Mouse (Mus musculus) NIH3T3 (cell line): ENCODE measurements around the gene Rassf6.

Experiments used
- DNase-seq: peaks from one replicate; pipeline ENCODE4 v3.0.0-alpha.2; 2012; ENCODE audit warnings: low read depth

Gene Rassf6

DNA sequence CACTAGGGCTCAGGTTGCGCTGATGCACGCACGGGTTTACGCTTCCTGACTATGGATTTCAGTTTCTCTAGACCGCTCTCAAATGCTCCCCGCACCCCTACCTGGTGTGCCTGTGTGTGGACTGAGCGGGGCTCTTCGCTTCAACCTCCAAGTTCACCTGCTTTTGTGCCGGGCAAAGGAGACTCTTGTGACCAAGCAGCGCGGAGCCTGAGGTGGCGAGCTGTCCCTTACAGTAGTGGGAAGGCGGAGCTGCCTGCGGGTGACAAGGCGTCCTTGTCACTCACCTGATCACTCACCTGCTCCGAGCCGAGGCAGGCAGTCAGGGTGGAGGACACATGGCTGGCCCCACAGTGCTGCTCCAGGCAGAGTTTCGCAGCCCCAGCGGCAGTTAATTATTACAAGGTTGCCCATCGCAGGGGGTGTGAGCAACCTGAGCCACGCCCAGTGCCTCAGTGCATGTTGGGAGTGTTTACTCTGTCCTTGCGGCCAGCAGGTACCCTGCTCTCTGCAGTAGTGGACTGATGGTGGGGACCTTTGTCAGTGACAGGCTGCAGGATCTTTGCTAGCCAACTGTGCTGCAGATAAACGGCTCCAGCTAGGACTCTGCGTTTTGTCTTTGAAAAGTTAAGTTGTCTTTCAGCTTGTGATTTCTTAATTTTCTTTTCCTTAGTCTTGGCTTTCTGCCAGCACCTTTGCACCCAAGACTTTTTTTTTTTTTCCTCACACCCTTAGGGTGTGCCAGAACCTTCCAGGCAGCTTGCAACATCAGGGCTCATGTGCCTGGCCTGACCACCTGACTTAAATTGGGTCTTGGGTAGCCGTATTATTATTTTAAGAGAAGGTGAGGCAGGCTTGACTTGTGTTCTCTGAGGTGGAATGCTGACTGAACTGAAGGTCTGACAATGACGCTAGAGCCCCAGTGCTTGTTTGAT lies at the start of gene Rassf6:
Gene Rassf6 (minus strand): TSS at position 372 of the 932 bp plus-strand sequence.
- DNase-seq = peak; percentile 48

- peak; percentile 85 for DNase-seq
Measured at GRCm38 (mm10) chr5:90689426-90690128, 49.1 kb upstream of the Rassf6 start.

- DNase-seq = peak; percentile 64
Measured at GRCm38 (mm10) chr5:90687913-90688312, 47.5 kb upstream of the Rassf6 start.

GRCm38 (mm10) chr5:90684994-90685393 lies 44.5 kb upstream of the Rassf6 start:
- no peak for DNase-seq

DNA sequence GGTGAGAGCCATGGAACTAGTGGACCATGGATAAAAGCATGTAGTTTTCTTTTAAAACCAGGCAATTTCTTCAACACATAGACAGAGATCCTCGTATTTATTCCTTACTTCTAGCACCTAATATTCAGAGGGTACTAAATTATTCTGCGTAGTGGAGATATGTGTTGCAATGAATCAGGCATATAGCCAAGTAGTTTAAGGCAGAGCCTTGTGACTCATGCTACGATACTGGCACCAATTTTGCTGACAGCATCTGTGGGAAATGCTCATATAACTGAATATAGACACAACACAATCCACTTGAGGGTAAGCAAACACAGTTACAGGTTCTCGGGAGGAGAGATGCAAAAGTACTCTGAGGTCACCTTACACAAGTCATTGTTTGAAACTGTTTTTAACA lies 41.4 kb upstream of the Rassf6 start:
- DNase-seq = peak; percentile 92

DNA sequence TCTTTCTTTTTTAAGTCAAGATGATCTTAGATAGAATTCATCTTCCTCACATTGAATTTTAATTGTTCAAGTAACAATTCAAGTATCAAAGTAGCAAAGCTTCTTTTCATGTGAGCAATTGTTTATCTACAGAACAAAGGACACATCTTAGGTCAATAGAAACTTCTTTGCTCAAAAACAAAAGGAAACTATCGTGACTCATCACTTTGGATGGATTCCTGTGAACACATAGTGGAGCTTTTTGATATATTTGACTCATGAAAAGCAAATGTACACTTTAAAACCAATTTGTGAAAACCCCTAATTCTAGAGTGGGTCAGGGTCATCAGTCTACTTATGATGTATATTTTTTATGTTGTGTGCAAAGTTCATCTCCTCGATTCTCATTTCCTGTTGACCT lies 37.1 kb upstream of the Rassf6 start:
- peak; percentile 58 for DNase-seq

- DNase-seq = no peak
Measured at GRCm38 (mm10) chr5:90661852-90662251, 21.4 kb upstream of the Rassf6 start.

DNA sequence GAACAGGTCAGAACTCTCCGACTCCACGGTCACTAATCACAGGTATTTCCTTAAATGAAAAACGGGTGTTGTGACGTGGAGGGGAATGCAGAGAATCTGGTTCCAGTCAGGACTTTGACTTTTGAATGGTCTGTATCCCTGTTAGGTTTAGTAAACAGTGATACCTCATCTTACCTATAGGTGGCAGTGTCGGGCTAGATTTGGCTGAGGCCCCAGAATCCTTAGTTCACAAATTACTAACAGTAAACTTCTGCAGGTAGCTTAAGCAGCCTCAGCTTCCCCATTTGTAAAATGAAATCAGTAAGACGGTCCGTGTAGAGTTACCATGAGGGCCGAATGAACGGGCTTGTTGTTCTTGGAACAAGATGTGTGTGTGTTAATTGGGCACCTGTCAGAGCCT lies 21.0 kb upstream of the Rassf6 start:
- peak; percentile 85 for DNase-seq

- DNase-seq = no peak
Measured at GRCm38 (mm10) chr5:90660411-90660810, 20.0 kb upstream of the Rassf6 start.

- DNase-seq = no peak
Measured at GRCm38 (mm10) chr5:90656681-90657080, 16.2 kb upstream of the Rassf6 start.

DNA sequence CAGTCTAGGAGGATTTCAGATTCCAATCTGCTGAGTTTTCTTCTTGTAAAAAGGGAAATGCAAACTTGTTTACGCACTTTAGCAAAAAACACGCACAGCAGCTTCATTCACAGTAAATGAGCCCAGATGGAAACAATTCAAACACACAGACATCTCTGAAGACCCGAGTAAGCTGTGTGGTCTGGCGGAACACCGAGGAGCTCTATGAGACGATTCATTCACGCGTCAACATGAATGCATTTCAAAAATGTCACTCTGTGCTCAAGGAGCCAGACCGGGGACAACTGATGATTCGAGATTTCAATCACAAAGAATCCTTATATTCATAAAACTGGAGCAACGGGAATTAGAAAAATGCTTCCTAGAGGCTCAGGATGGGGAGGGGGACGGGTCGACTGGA lies 15.4 kb upstream of the Rassf6 start:
- DNase-seq = peak; percentile 54

- DNase-seq = no peak
Measured at GRCm38 (mm10) chr5:90654798-90655197, 14.3 kb upstream of the Rassf6 start.

GRCm38 (mm10) chr5:90652724-90653123 lies 12.3 kb upstream of the Rassf6 start:
- DNase-seq = peak; percentile 90

GRCm38 (mm10) chr5:90650466-90651150 lies 10.2 kb upstream of the Rassf6 start:
- no peak for DNase-seq

DNA sequence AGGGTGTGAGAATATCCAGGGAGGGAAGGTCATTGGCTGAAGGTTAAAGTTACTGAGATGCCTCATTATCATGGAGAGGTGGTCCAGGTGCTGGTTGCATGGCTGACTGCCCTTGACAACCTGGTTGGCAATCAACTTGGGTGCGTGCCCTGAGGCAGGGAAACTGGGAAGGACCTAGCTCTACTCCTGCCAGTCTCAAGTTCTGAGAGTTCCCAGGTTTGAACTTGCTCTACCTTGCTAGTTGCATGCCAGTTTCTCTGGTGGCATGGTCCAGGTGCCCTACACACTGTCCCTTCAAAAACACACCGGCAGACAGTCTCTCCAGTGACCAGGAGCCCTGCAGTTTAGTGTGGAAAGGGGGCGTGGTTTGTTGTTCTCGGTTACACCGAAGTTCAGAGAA lies 7.0 kb upstream of the Rassf6 start:
- DNase-seq = no peak

GRCm38 (mm10) chr5:90646398-90646797 lies 5.9 kb upstream of the Rassf6 start:
- DNase-seq = no peak

DNA sequence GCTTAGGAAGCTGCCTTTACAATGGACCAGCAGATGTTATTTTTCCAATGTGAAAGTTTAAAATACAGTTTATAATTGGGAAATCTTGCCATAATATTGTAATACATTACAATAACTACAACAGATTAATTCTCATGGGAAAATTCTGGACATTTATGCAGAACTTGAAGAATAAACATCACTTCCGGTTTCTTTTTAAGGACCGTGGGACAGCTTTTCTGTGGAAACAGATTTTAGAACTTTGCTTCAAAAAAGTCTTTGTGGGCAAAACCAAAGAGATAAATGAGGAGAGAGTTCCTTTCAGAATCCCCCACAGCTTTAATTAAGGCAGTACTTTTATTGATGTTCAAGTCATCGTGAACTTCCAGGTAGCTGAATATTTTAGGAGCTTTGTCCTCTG lies 5.1 kb upstream of the Rassf6 start:
- no peak for DNase-seq

DNA sequence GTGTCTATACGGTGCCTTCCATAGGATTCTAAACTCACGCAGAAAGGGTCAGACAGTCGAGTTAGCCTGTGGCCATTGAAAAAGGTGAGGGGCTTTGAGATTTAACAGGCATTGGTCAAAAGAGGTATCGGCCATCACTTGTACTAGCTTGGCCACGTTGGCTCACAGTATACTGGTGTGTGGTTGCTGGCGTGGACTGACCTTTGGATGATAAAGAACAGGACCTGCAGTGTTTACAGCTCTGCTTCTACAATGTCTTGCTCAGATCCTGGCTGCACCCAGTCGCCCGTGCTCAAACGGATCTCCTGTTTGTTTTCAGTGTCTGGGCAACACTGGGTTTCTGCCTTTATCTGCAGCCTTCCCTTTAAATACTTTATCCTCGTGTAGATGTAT lies 757 bp upstream of the Rassf6 start:
- no peak for DNase-seq

DNA sequence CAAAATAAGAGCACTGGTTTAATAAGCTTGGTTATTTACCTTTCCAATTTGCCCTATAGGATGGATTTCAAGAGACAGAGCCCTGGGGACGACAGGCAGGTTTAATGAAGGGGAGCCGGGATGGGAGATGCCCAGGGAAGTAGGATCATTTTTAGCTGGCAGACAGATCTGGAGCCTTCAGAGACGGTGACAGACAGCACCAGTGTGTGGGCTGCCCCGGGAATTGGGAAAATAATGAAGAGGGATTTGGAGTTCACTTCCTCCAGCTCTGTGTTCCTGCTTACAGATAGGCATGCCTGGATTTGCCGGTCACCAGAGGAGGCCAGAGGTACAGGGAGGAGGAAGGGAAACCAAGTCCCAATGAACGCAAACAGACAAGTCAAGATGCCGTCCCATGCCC lies 5.6 kb downstream of the Rassf6 start:
- DNase-seq = no peak

GRCm38 (mm10) chr5:90628530-90628929 lies 11.9 kb downstream of the Rassf6 start:
- no peak for DNase-seq

DNA sequence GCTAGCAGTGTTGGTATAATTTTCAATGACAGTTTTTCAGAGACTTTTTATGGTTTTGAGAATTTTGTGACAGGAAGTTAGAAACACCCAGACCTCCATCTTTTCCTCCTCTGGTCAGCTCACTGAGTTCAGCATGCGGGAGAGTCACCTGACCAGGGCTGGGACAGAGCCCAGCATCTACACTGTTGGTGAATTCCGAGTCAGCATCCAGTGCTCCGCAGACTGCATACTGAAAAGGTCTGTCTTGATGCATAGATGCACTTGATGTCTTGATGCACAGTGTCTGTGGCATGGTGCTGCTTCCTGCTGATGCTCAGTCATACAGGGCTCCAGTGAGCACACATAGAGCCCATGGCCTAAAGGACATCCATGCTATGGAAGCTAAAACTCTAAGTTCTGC lies 12.4 kb downstream of the Rassf6 start:
- no peak for DNase-seq

- no peak for DNase-seq
Measured at GRCm38 (mm10) chr5:90627423-90627822, 13.0 kb downstream of the Rassf6 start.
